Mouse (Mus musculus): ENCODE measurements around the gene Strn. TPM values are rescaled to one million over a fixed set of nuclear protein-coding genes. Genes with fewer than 3 reads are reported as not detected.

Gene Strn
- polyA plus RNA-seq, 1 experiment from 2014 or later: 21.6 TPM

DNA sequence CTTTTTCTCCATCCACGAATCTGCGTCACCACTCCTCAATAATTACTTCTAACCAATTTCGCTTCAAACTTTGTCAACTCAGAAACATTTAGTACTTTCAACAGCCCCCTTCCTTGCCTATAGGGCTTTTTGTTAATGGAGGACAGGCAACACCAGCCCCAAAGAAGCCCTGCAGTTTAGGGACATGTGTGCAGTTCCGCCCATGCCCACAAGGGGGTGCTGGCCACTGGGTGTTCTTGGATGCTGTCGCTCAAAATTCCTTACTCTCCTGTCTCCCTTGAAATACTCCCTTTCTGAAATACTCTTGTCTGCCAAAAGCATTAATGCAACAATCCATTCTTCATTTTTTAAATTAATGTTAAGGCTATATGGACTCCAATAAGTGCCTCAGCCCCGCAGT, 132.6 kb downstream of the Strn start:
- no peak overlapping the region for H3K9ac ChIP-seq (ENCODE audit: low read length)
- H3K27me3 ChIP-seq (ENCODE audit: control insufficient read depth, insufficient read depth, low read length): no peaks in the 10 kb centered on the region
- H3K4me3 ChIP-seq (ENCODE audit: control insufficient read depth in 1 of 2, insufficient read depth in 1 of 2, low read depth in 1 of 2, low read length in 2 of 2): no peak overlapping the region
- H3K4me1 ChIP-seq (ENCODE audit: control insufficient read depth in 2 of 2, insufficient read depth in 2 of 2, low read length in 2 of 2): no peaks in the 10 kb centered on the region
- no peaks in the 10 kb centered on the region for H3K9me3 ChIP-seq (ENCODE audit: control insufficient read depth, low read length)
- no peak overlapping the region for H3K27ac ChIP-seq (replicated peaks in 1 of 2; ENCODE audit: control insufficient read depth in 1 of 2, insufficient read depth in 1 of 2, low read depth in 2 of 2, low read length in 2 of 2)
- no peak overlapping the region for H3K4me2 ChIP-seq (ENCODE audit: low read length)
- no peak for ATAC-seq (ENCODE audit: insufficient number of reproducible peaks, insufficient read depth, low FRiP score, low read depth)
- 73% methylated on average over 6 of the region's 6 CpGs for WGBS
- H3K36me3 ChIP-seq (ENCODE audit: control insufficient read depth, insufficient read depth, low read length): no peaks in the 10 kb centered on the region

DNA sequence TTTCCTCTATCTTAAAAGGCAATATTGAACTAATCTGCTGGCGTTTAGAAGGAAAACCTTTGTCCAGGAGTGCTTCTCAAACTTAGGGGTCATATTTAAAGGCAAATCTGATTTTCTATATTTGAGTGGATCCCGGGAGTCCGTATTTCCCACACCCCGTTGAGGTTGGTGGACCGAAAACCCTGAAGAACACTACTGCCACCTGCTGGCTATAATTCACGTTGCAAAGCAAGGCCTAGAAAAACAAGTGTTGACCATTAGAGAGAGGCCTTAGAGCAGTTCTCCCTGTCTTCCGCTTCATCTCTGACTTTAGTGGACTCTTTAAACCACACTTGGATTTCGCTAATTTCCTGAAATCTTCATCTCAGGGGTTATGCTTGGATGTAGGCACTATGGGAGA, 133.1 kb downstream of the Strn start:
- no peak for ATAC-seq (ENCODE audit: insufficient number of reproducible peaks, insufficient read depth, low FRiP score, low read depth)
- 27% methylated on average over 8 of the region's 8 CpGs for WGBS
- H3K4me3 ChIP-seq (ENCODE audit: control insufficient read depth in 1 of 2, insufficient read depth in 1 of 2, low read depth in 1 of 2, low read length in 2 of 2): no peak overlapping the region
- H3K4me1 ChIP-seq (ENCODE audit: control insufficient read depth in 2 of 2, insufficient read depth in 2 of 2, low read length in 2 of 2): no peaks in the 10 kb centered on the region
- H3K9ac ChIP-seq (ENCODE audit: low read length): no peak overlapping the region
- no peak overlapping the region for H3K27ac ChIP-seq (replicated peaks in 1 of 2; ENCODE audit: control insufficient read depth in 1 of 2, insufficient read depth in 1 of 2, low read depth in 2 of 2, low read length in 2 of 2)
- no peaks in the 10 kb centered on the region for H3K27me3 ChIP-seq (ENCODE audit: control insufficient read depth, insufficient read depth, low read length)
- peak overlapping the region; percentile 9; the same call in 1 of the 2 replicates for H3K4me2 ChIP-seq (ENCODE audit: low read length)
- no peaks in the 10 kb centered on the region for H3K9me3 ChIP-seq (ENCODE audit: control insufficient read depth, low read length)
- no peaks in the 10 kb centered on the region for H3K36me3 ChIP-seq (ENCODE audit: control insufficient read depth, insufficient read depth, low read length)

DNA sequence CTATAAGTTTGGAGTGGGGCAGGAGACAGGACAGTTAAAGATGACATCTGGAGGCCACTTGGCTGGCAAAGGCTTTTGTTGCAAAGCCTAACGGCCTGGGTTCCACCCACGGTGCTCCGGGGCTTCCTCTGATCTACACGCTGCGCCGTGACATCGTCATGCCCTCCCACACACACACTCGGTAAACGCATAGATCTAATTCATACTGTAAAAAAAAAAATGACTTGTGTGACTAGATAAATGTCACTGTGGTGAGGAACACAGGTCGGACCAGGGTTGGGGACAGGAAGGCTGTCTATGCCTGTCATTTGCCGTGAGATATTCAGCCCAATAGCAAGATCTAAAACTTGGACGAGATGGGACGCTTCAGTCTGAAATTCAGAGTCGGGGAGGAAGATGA, 134.7 kb downstream of the Strn start:
- Histone ChIP-seq H3K27ac (replicated peaks in 1 of 2; ENCODE audit: control insufficient read depth in 1 of 2, insufficient read depth in 1 of 2, low read depth in 2 of 2, low read length in 2 of 2) (no peak overlapping the region), H3K36me3 (ENCODE audit: control insufficient read depth, insufficient read depth, low read length) (no peaks in the 10 kb centered on the region), H3K9ac (ENCODE audit: low read length) (no peak overlapping the region), H3K9me3 (ENCODE audit: control insufficient read depth, low read length) (no peaks in the 10 kb centered on the region), H3K27me3 (ENCODE audit: control insufficient read depth, insufficient read depth, low read length) (no peaks in the 10 kb centered on the region), H3K4me3 (ENCODE audit: control insufficient read depth in 1 of 2, insufficient read depth in 1 of 2, low read depth in 1 of 2, low read length in 2 of 2) (no peak overlapping the region), H3K4me2 (ENCODE audit: low read length) (no peak overlapping the region), H3K4me1 (ENCODE audit: control insufficient read depth in 2 of 2, insufficient read depth in 2 of 2, low read length in 2 of 2) (no peaks in the 10 kb centered on the region)
- 83% methylated on average over 14 of the region's 14 CpGs for WGBS
- ATAC-seq (ENCODE audit: insufficient number of reproducible peaks, insufficient read depth, low FRiP score, low read depth): no peak

DNA sequence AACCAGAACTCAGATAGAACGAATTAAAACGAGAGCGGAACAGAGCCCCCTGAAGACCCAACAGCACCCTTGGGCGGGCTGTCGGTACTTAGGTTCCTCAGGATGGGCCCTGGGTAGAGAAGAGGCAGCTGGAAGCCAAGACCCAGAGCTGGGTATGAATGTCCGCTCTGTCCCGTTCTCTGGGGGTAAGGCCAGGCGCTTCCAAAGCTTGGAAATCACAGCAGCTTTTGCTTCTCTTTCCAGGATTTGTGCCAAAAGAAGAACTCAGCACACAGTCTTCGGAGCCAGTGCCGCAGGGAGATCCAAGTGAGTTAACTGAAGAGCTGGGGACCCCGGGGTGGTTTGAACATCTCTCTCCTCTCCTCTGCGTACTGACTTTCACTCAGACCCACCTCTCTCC, 135.4 kb downstream of the Strn start:
- H3K27me3 ChIP-seq (ENCODE audit: control insufficient read depth, insufficient read depth, low read length): no peaks in the 10 kb centered on the region
- no peak for ATAC-seq (ENCODE audit: insufficient number of reproducible peaks, insufficient read depth, low FRiP score, low read depth)
- H3K4me3 ChIP-seq (ENCODE audit: control insufficient read depth in 1 of 2, insufficient read depth in 1 of 2, low read depth in 1 of 2, low read length in 2 of 2): no peak overlapping the region
- H3K4me2 ChIP-seq (ENCODE audit: low read length): no peak overlapping the region
- H3K36me3 ChIP-seq (ENCODE audit: control insufficient read depth, insufficient read depth, low read length): no peaks in the 10 kb centered on the region
- 88% methylated on average over 12 of the region's 12 CpGs for WGBS
- no peaks in the 10 kb centered on the region for H3K4me1 ChIP-seq (ENCODE audit: control insufficient read depth in 2 of 2, insufficient read depth in 2 of 2, low read length in 2 of 2)
- no peak overlapping the region for H3K27ac ChIP-seq (replicated peaks in 1 of 2; ENCODE audit: control insufficient read depth in 1 of 2, insufficient read depth in 1 of 2, low read depth in 2 of 2, low read length in 2 of 2)
- no peaks in the 10 kb centered on the region for H3K9me3 ChIP-seq (ENCODE audit: control insufficient read depth, low read length)
- no peak overlapping the region for H3K9ac ChIP-seq (ENCODE audit: low read length)

DNA sequence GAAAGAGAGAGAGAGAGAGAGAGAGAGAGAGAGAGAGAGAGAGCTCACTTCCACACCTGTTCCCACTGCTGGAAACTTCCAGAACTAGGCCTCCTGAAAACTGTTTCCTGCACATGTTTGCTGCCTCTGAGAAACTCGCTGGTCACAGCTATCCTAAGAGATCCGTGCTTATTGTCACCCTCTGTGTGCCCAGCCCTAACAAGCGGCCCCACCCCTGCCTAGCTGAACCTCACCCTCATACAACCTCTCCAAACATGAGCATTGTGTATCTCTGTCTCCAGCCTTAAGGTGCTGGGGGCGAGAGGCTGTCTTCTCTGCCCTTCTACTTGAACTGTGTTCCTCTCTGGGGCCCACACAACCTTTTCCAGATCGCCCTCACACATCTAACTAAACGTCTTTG, 136.0 kb downstream of the Strn start:
- H3K4me1 ChIP-seq (ENCODE audit: control insufficient read depth in 2 of 2, insufficient read depth in 2 of 2, low read length in 2 of 2): no peaks in the 10 kb centered on the region
- no peaks in the 10 kb centered on the region for H3K9me3 ChIP-seq (ENCODE audit: control insufficient read depth, low read length)
- H3K9ac ChIP-seq (ENCODE audit: low read length): no peak overlapping the region
- 67% methylated on average over 6 of the region's 6 CpGs for WGBS
- H3K36me3 ChIP-seq (ENCODE audit: control insufficient read depth, insufficient read depth, low read length): no peaks in the 10 kb centered on the region
- H3K4me2 ChIP-seq (ENCODE audit: low read length): no peak overlapping the region
- no peak overlapping the region for H3K27ac ChIP-seq (replicated peaks in 1 of 2; ENCODE audit: control insufficient read depth in 1 of 2, insufficient read depth in 1 of 2, low read depth in 2 of 2, low read length in 2 of 2)
- H3K27me3 ChIP-seq (ENCODE audit: control insufficient read depth, insufficient read depth, low read length): no peaks in the 10 kb centered on the region
- no peak for ATAC-seq (ENCODE audit: insufficient number of reproducible peaks, insufficient read depth, low FRiP score, low read depth)
- H3K4me3 ChIP-seq (ENCODE audit: control insufficient read depth in 1 of 2, insufficient read depth in 1 of 2, low read depth in 1 of 2, low read length in 2 of 2): no peak overlapping the region

Other genes with a start within 250 kb of the Strn start
- gene Vit, start 229.1 kb downstream of the Strn start, polyA plus RNA-seq (2014; fragmentation: Nextera tagmentation; extraction: Ambion mirVana): not detected in 2 replicates
- gene Heatr5b, start 98.2 kb upstream of the Strn start, polyA plus RNA-seq (2014; fragmentation: Nextera tagmentation; extraction: Ambion mirVana): 22.9 and 25.7 TPM in 2 replicates
- gene Gpatch11, start 98.4 kb upstream of the Strn start, polyA plus RNA-seq (2014; fragmentation: Nextera tagmentation; extraction: Ambion mirVana): 33.2 and 34.0 TPM in 2 replicates
- gene Eif2ak2, start 145.4 kb upstream of the Strn start, polyA plus RNA-seq (2014; fragmentation: Nextera tagmentation; extraction: Ambion mirVana): 8.0 and 9.6 TPM in 2 replicates
- gene Sult6b1, start 169.8 kb upstream of the Strn start, polyA plus RNA-seq (2014; fragmentation: Nextera tagmentation; extraction: Ambion mirVana): 0.18 TPM in 1 of 2 replicates, not detected in the other
- 96.5 and 101 TPM in 2 replicates for gene Cebpzos, start 179.3 kb upstream of the Strn start, polyA plus RNA-seq (2014; fragmentation: Nextera tagmentation; extraction: Ambion mirVana)
- gene Cebpz, start 199.9 kb upstream of the Strn start, polyA plus RNA-seq (2014; fragmentation: Nextera tagmentation; extraction: Ambion mirVana): 28.7 and 37.4 TPM in 2 replicates
- gene Ndufaf7, start 199.9 kb upstream of the Strn start, polyA plus RNA-seq (2014; fragmentation: Nextera tagmentation; extraction: Ambion mirVana): 61.3 and 62.8 TPM in 2 replicates

Measured in heart, embryonic 14.5 days (tissue).